Mouse (Mus musculus): ENCODE results near the gene Adamtsl1.

The Adamtsl1 gene

DNA sequence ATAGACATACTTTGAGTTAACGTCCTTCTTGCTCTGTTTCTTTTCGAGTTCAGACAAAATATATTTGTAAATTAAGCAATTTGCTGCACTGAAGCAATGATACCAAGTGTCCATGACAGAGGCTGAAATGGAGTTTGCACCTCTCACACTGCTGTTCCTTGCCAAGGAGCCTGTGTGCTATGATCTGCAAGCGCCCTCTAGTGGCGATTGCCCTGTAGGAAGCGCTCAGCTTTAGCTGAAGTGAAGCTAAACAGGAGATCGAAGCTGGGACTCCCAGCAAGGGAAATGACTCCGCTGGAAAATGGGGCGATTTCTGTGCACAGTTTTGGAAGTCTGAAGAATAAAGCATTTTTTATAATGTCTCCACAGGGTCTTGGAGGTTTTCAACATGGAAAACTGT is 287.8 kb downstream of the Adamtsl1 start:
- DNase-seq (ENCODE audit: extremely low spot score) = peak; percentile 75

DNA sequence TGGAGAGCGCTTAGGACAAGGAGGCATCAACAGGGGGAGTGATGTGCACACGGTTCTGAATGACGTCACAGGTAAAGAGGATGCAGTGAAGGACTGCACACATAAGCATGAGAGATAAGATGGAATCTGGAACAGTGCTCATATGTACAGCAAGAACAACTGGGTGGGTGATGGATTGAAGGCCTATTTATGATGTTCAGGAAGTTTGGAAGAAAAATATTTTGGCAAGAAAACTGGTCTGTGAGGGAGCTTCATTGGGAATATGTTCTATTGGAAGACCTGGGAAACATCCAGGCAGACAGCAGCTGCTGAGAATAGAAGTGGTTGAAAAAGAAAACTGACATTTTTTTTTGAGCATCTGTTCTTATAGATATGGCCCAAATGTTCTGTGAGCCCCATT is 300.4 kb downstream of the Adamtsl1 start:
- DNase-seq (ENCODE audit: extremely low spot score) = no peak

DNA sequence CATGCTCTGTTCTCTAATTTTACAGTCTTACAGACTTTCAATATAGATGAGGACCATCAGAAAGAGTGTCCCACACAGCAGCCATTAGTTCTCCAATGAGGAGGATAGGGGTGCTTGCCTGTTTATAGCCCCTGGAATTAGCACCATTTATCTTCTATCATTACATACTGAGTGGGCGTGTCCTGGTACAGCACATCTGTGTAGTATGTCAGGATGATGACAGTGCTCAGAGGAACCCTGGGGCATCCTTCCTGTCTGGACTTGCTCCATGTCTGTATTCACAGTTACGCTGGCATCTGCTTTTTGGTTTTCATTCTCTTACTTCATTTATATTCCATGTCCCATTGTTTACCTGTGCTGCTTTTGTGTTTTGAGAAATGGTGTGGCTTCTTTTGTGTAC is 304.5 kb downstream of the Adamtsl1 start:
- no peak for DNase-seq (ENCODE audit: extremely low spot score)

DNA sequence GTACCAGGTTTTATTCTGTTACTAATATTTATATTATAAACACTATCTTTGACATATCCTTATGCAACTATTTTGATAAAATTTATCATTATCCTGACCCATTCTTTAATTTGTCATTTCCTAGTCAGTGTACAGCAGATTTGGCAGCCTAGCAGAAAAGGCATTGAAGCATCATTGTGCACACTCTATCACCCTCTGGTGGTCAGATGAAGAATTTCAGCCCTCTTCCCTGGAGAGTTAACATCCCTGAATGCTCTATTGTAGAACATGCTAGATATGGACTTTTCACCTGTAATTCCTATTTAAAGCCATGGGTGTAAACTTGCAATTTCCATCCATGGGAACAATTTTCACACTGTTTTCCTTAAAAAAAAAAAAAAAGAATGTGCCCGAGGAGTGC is 305.2 kb downstream of the Adamtsl1 start:
- peak; percentile 16 for DNase-seq (ENCODE audit: extremely low spot score)

DNA sequence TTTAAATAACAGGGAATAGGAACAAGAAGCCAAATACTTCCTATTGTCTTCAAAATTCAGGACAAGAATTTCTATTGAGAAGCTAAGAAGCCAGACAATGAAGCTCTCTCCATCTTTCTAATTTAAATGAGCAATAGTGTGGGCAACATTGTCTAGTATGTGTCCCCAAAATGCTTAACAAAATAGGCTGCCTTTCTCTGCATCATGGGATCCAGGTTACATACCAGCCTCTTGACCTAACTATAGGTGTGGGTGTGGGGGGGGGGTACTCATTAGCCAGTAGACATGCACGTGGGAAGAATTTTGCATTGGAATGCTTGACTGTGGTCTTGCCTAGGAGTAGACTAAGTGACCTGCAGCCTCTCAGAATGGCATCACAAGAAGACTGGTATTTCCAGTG is 305.9 kb downstream of the Adamtsl1 start:
- no peak for DNase-seq (ENCODE audit: extremely low spot score)

GRCm38 (mm10) chr4:85823952-85824704 is 310.2 kb downstream of the Adamtsl1 start:
- DNase-seq (ENCODE audit: extremely low spot score) = no peak

DNA sequence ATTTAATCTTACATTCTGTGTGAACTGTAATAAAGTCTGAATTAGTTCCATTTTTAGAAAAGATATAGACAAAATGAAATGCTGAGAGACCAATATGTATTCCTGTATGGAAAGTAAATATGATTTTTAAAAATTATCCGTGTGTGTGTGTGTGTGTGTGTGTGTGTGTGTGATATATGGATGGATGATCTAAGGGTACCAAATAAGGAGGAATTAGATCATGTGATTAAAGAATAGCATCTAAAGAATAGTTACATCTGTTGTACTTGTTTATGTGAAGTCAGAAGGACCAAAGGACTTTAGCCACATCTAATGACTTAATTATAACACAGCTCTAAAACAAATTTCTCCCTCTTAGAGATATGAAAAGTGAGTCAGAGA is 310.7 kb downstream of the Adamtsl1 start:
- DNase-seq (ENCODE audit: extremely low spot score) = no peak

GRCm38 (mm10) chr4:85837058-85837457 is 323.1 kb downstream of the Adamtsl1 start:
- no peak for DNase-seq (ENCODE audit: extremely low spot score)

DNA sequence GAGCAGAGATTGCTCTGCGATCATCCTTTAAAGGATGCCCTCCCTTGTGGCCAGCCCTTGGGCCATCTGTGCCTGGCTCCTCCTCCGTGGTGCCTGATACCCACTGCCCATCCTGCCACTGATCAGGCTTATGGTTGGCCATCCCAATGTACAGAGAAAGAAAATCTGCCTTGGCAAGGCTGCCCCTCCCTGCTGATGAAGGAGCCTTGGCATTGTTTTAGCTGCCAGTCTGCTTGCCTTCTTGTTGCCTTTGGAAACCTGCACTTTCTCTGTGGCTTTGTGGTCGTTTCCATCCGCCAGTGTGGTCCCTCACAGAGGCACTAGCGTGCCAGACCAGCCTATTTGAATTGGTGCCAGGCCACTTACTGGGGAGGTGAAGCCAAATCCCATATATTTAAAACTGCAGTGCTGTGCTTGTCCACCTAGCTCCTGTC is 323.6 kb downstream of the Adamtsl1 start:
- DNase-seq (ENCODE audit: extremely low spot score) = no peak

GRCm38 (mm10) chr4:85838031-85838430 is 324.1 kb downstream of the Adamtsl1 start:
- no peak for DNase-seq (ENCODE audit: extremely low spot score)

- no peak for DNase-seq (ENCODE audit: extremely low spot score)
Observed at GRCm38 (mm10) chr4:85842113-85842512, 328.1 kb downstream of the Adamtsl1 start.

DNA sequence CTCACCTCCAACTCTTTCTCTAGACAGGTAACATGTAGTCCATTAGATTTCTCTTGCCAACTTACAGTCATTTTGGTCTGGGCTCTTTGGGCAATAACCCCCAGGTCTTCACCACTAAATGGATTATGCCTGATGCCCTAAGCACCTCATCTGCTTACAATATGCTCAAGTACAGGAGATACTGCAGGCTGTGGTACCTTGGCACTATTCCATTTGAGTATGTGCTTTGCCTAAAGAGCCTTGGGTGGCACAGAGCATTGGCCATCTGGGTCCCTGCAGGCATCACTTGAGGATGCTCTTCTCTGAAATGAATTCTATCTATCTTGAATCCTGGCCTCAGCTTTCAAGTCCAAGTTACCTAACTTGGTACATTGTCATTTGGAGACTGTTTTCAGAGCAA is 330.4 kb downstream of the Adamtsl1 start:
- no peak for DNase-seq (ENCODE audit: extremely low spot score)

GRCm38 (mm10) chr4:85845931-85846330 is 332.0 kb downstream of the Adamtsl1 start:
- DNase-seq (ENCODE audit: extremely low spot score) = peak; percentile 37

GRCm38 (mm10) chr4:85853401-85853800 is 339.4 kb downstream of the Adamtsl1 start:
- no peak for DNase-seq (ENCODE audit: extremely low spot score)

DNA sequence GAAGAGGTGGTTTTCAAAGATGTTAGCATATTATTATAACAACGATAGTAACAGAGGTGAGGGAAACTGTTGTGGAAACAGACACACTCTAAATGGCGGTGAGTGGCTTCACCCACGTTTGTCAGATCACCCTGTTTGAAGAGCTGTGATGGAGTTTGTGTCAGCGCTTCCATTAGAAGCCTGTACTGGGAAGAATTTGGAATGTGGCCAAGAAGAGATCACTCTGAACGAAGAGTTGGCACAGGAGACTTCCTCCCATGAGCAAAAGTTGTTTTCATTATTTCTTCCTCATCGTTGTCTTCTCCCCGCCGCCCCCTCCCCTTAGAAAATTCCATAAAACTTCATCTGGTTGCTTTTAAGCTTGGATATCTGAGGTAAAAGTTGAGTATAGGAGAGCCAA is 340.5 kb downstream of the Adamtsl1 start:
- no peak for DNase-seq (ENCODE audit: extremely low spot score)

- DNase-seq (ENCODE audit: extremely low spot score) = no peak
Observed at GRCm38 (mm10) chr4:85879376-85879775, 365.4 kb downstream of the Adamtsl1 start.

GRCm38 (mm10) chr4:85881318-85881717 is 367.3 kb downstream of the Adamtsl1 start:
- no peak for DNase-seq (ENCODE audit: extremely low spot score)

DNA sequence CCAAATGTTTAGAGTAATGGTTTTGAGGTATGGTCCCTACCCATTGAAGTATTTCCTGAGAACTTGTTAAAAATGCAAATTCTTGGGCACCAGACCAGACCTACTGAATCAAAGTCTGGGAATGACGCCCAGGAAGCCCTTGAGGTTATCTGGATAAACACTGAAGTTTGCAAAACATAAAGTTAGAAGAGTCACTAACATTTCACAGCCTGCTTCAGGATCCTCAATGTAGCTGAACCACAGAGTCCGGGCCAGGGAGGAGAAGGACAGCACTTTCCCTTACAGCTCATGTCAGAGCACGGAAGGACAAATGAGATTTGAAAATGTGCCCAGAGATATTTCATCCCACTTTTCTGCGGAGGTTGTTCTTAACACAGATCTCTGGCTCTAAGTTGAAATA is 370.1 kb downstream of the Adamtsl1 start:
- DNase-seq (ENCODE audit: extremely low spot score) = no peak

- DNase-seq (ENCODE audit: extremely low spot score) = no peak
Observed at GRCm38 (mm10) chr4:85889877-85890598, 376.1 kb downstream of the Adamtsl1 start.

DNA sequence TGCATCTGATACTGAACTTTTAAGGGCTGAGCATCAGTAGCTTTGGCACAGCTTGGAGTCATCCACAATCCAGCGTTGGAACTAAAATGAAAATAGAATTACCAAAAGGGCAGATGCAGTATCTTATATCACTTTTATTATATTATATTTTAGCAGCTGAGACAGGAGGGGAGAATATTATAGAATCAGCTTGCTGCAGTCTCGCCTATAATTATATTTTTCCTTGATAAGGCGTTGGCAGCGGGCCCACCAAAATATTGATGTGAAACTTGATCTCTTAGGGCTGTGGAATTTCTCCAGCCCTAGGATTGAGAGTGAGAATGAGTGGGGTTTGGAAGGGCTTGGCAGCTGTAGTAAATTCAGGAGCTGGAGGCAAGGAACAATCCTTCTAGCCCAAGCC is 387.3 kb downstream of the Adamtsl1 start:
- DNase-seq (ENCODE audit: extremely low spot score) = no peak

DNA sequence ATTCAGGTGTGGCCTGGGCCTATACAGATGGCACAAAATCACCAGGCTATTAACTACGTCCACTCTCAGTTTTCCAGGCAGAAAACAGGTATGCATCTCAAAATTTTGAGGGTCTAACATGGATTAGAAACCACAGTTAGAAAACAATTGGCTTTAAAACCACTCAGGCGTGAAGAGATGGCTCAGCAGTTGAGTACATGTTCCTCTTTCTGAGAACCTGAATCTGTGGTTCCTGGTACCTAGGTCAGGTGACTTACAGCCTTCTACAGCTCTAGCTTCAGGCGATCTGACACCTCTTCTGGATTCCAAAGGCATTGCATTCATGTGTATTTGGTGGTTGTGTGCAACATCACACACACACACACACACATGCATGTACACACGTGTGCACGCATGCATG is 390.2 kb downstream of the Adamtsl1 start:
- DNase-seq (ENCODE audit: extremely low spot score) = no peak

- DNase-seq (ENCODE audit: extremely low spot score) = no peak
Observed at GRCm38 (mm10) chr4:85916034-85916433, 402.1 kb downstream of the Adamtsl1 start.

GRCm38 (mm10) chr4:85918366-85918765 is 404.4 kb downstream of the Adamtsl1 start:
- no peak for DNase-seq (ENCODE audit: extremely low spot score)

Data from embryo, embryonic 9.5 days (tissue).